Mouse (Mus musculus) urinary bladder, postnatal 25 days (tissue): ENCODE results near the gene Mtmr11.

Source experiments
- DNase-seq: peaks from one replicate; pipeline ENCODE4 v3.0.0; 2022; ENCODE audit warnings: low spot score

Gene Mtmr11

GRCm38 (mm10) chr3:96161869-96162840 lies at the start of gene Mtmr11:
Gene Mtmr11, plus strand, starts transcription at chr3:96162004.
- peak; percentile 28 for DNase-seq

- no peak for DNase-seq
Measured at GRCm38 (mm10) chr3:96113251-96113650, 48.6 kb upstream of the Mtmr11 start.

GRCm38 (mm10) chr3:96118142-96118541 lies 43.7 kb upstream of the Mtmr11 start:
- no peak for DNase-seq

- DNase-seq, result no peak
Measured at GRCm38 (mm10) chr3:96118702-96119101, 43.1 kb upstream of the Mtmr11 start.

- DNase-seq, result no peak
Measured at GRCm38 (mm10) chr3:96124235-96124634, 37.6 kb upstream of the Mtmr11 start.

- DNase-seq, result no peak
Measured at GRCm38 (mm10) chr3:96128128-96128527, 33.7 kb upstream of the Mtmr11 start.

GRCm38 (mm10) chr3:96132478-96132877 lies 29.3 kb upstream of the Mtmr11 start:
- DNase-seq, result no peak

GRCm38 (mm10) chr3:96133327-96133905 lies 28.4 kb upstream of the Mtmr11 start:
- no peak for DNase-seq

GRCm38 (mm10) chr3:96135011-96135410 lies 26.8 kb upstream of the Mtmr11 start:
- DNase-seq, result peak; percentile 13

- no peak for DNase-seq
Measured at GRCm38 (mm10) chr3:96147950-96148349, 13.9 kb upstream of the Mtmr11 start.

GRCm38 (mm10) chr3:96151836-96152235 lies 10.0 kb upstream of the Mtmr11 start:
- DNase-seq, result no peak

- no peak for DNase-seq
Measured at GRCm38 (mm10) chr3:96152611-96153010, 9.2 kb upstream of the Mtmr11 start.

- DNase-seq, result no peak
Measured at GRCm38 (mm10) chr3:96155501-96155900, 6.3 kb upstream of the Mtmr11 start.

GRCm38 (mm10) chr3:96159820-96160219 lies 2.0 kb upstream of the Mtmr11 start:
- DNase-seq, result no peak

- DNase-seq, result peak; percentile 47
Measured at GRCm38 (mm10) chr3:96160222-96160802, 1.5 kb upstream of the Mtmr11 start.

GRCm38 (mm10) chr3:96160803-96161516 lies 844 bp upstream of the Mtmr11 start:
- DNase-seq, result peak; percentile 55

- no peak for DNase-seq
Measured at GRCm38 (mm10) chr3:96163040-96163439, 1.2 kb downstream of the Mtmr11 start.

GRCm38 (mm10) chr3:96168466-96169158 lies 6.8 kb downstream of the Mtmr11 start:
- DNase-seq, result no peak

GRCm38 (mm10) chr3:96170276-96170675 lies 8.5 kb downstream of the Mtmr11 start:
- DNase-seq, result no peak

- DNase-seq, result no peak
Measured at GRCm38 (mm10) chr3:96170976-96171545, 9.3 kb downstream of the Mtmr11 start.

GRCm38 (mm10) chr3:96171583-96172196 lies 9.9 kb downstream of the Mtmr11 start:
- DNase-seq, result no peak
